Mouse (Mus musculus): Measurements from ENCODE around the gene Ice1. TPM values are rescaled to one million over a fixed set of nuclear protein-coding genes. Genes with fewer than 3 reads are reported as not detected.

Gene Ice1
- polyA plus RNA-seq, 1 experiment from 2014 or later, result 30.9 TPM

GRCm38 (mm10) chr13:70553456-70553855, 84.0 kb downstream of the Ice1 start:
- ATAC-seq (ENCODE audit: insufficient number of reproducible peaks, insufficient read depth, low FRiP score, low TSS enrichment, low read depth), result no peak
- Histone ChIP-seq H3K36me3 (no peaks in the 10 kb centered on the region), H3K4me1 (replicated peaks) (no peaks in the 10 kb centered on the region), H3K9ac (replicated peaks) (no peak overlapping the region), H3K4me3 (replicated peaks) (no peak overlapping the region), H3K27ac (no peak overlapping the region), H3K27me3 (no peaks in the 10 kb centered on the region), H3K4me2 (no peak overlapping the region), H3K9me3 (no peaks in the 10 kb centered on the region)
- 79% methylated on average over 5 of the region's 5 CpGs for WGBS

GRCm38 (mm10) chr13:70547457-70547856, 90.0 kb downstream of the Ice1 start:
- no peak overlapping the region for H3K9ac ChIP-seq (replicated peaks)
- H3K27ac ChIP-seq, result no peak overlapping the region
- WGBS, result 57% methylated on average over 3 of the region's 3 CpGs
- H3K4me2 ChIP-seq, result no peak overlapping the region
- no peak overlapping the region for H3K4me3 ChIP-seq (replicated peaks)
- no peaks in the 10 kb centered on the region for H3K36me3 ChIP-seq
- H3K27me3 ChIP-seq, result no peaks in the 10 kb centered on the region
- no peak for ATAC-seq (ENCODE audit: insufficient number of reproducible peaks, insufficient read depth, low FRiP score, low TSS enrichment, low read depth)
- no peaks in the 10 kb centered on the region for H3K9me3 ChIP-seq
- no peaks in the 10 kb centered on the region for H3K4me1 ChIP-seq (replicated peaks)

- Histone ChIP-seq H3K27ac (no peak overlapping the region), H3K27me3 (no peaks in the 10 kb centered on the region), H3K4me2 (no peak overlapping the region), H3K4me3 (replicated peaks) (no peak overlapping the region), H3K9me3 (no peaks in the 10 kb centered on the region), H3K9ac (replicated peaks) (no peak overlapping the region), H3K4me1 (replicated peaks) (no peaks in the 10 kb centered on the region), H3K36me3 (no peaks in the 10 kb centered on the region)
- no peak for ATAC-seq (ENCODE audit: insufficient number of reproducible peaks, insufficient read depth, low FRiP score, low TSS enrichment, low read depth)
- WGBS, result 5% methylated on average over 1 of the region's 1 CpGs
Observed at GRCm38 (mm10) chr13:70545261-70545660, 92.2 kb downstream of the Ice1 start.

- 72% methylated on average over 1 of the region's 1 CpGs for WGBS
- no peak overlapping the region for H3K4me2 ChIP-seq
Observed at GRCm38 (mm10) chr13:70539842-70540241, 97.6 kb downstream of the Ice1 start.

GRCm38 (mm10) chr13:70533412-70533811, 104.0 kb downstream of the Ice1 start:
- H3K9ac ChIP-seq (replicated peaks), result no peak overlapping the region
- no peak for ATAC-seq (ENCODE audit: insufficient number of reproducible peaks, insufficient read depth, low FRiP score, low TSS enrichment, low read depth)
- H3K27me3 ChIP-seq, result no peaks in the 10 kb centered on the region
- no peaks in the 10 kb centered on the region for H3K4me1 ChIP-seq (replicated peaks)
- H3K27ac ChIP-seq, result no peak overlapping the region
- WGBS, result 84% methylated on average over 5 of the region's 5 CpGs
- no peaks in the 10 kb centered on the region for H3K36me3 ChIP-seq
- no peak overlapping the region for H3K4me3 ChIP-seq (replicated peaks)
- H3K9me3 ChIP-seq, result no peaks in the 10 kb centered on the region
- no peak overlapping the region for H3K4me2 ChIP-seq

More at GRCm38 (mm10) chr13:70539842-70540241, 97.6 kb downstream of the Ice1 start:
- H3K9ac ChIP-seq (replicated peaks), result no peak overlapping the region
- no peak for ATAC-seq (ENCODE audit: insufficient number of reproducible peaks, insufficient read depth, low FRiP score, low TSS enrichment, low read depth)
- no peaks in the 10 kb centered on the region for H3K36me3 ChIP-seq
- H3K27ac ChIP-seq, result no peak overlapping the region
- H3K27me3 ChIP-seq, result no peaks in the 10 kb centered on the region
- H3K4me3 ChIP-seq (replicated peaks), result no peak overlapping the region
- H3K4me1 ChIP-seq (replicated peaks), result no peaks in the 10 kb centered on the region
- H3K9me3 ChIP-seq, result no peaks in the 10 kb centered on the region

GRCm38 (mm10) chr13:70532719-70533118, 104.7 kb downstream of the Ice1 start:
- Histone ChIP-seq H3K4me1 (replicated peaks) (no peaks in the 10 kb centered on the region), H3K36me3 (no peaks in the 10 kb centered on the region), H3K9ac (replicated peaks) (no peak overlapping the region), H3K27me3 (no peaks in the 10 kb centered on the region), H3K27ac (no peak overlapping the region), H3K9me3 (no peaks in the 10 kb centered on the region), H3K4me3 (replicated peaks) (no peak overlapping the region), H3K4me2 (no peak overlapping the region)
- ATAC-seq (ENCODE audit: insufficient number of reproducible peaks, insufficient read depth, low FRiP score, low TSS enrichment, low read depth), result no peak
- 83% methylated on average over 10 of the region's 10 CpGs for WGBS

GRCm38 (mm10) chr13:70517651-70518050, 119.8 kb downstream of the Ice1 start:
- no peaks in the 10 kb centered on the region for H3K36me3 ChIP-seq
- no peaks in the 10 kb centered on the region for H3K4me1 ChIP-seq (replicated peaks)
- H3K27ac ChIP-seq, result no peak overlapping the region
- WGBS, result 65% methylated on average over 2 of the region's 2 CpGs
- no peak overlapping the region for H3K9ac ChIP-seq (replicated peaks)
- H3K27me3 ChIP-seq, result no peaks in the 10 kb centered on the region
- no peak overlapping the region for H3K4me2 ChIP-seq
- no peak for ATAC-seq (ENCODE audit: insufficient number of reproducible peaks, insufficient read depth, low FRiP score, low TSS enrichment, low read depth)
- H3K4me3 ChIP-seq (replicated peaks), result no peak overlapping the region
- H3K9me3 ChIP-seq, result no peaks in the 10 kb centered on the region

GRCm38 (mm10) chr13:70515004-70515403, 122.4 kb downstream of the Ice1 start:
- Histone ChIP-seq H3K4me1 (replicated peaks) (no peaks in the 10 kb centered on the region), H3K4me2 (no peak overlapping the region), H3K27ac (no peak overlapping the region), H3K27me3 (no peaks in the 10 kb centered on the region), H3K36me3 (no peaks in the 10 kb centered on the region), H3K4me3 (replicated peaks) (no peak overlapping the region), H3K9ac (replicated peaks) (no peak overlapping the region), H3K9me3 (no peaks in the 10 kb centered on the region)
- ATAC-seq (ENCODE audit: insufficient number of reproducible peaks, insufficient read depth, low FRiP score, low TSS enrichment, low read depth), result no peak
- 73% methylated on average over 2 of the region's 2 CpGs for WGBS

GRCm38 (mm10) chr13:70510199-70510598, 127.2 kb downstream of the Ice1 start:
- H3K4me1 ChIP-seq (replicated peaks), result no peaks in the 10 kb centered on the region
- no peak overlapping the region for H3K4me3 ChIP-seq (replicated peaks)
- 75% methylated on average over 5 of the region's 5 CpGs for WGBS
- H3K4me2 ChIP-seq, result no peak overlapping the region
- H3K9ac ChIP-seq (replicated peaks), result no peak overlapping the region
- no peak overlapping the region for H3K27ac ChIP-seq
- H3K9me3 ChIP-seq, result no peaks in the 10 kb centered on the region
- no peak for ATAC-seq (ENCODE audit: insufficient number of reproducible peaks, insufficient read depth, low FRiP score, low TSS enrichment, low read depth)
- no peaks in the 10 kb centered on the region for H3K27me3 ChIP-seq
- H3K36me3 ChIP-seq, result no peaks in the 10 kb centered on the region

GRCm38 (mm10) chr13:70509375-70510016, 127.9 kb downstream of the Ice1 start:
- Histone ChIP-seq H3K9ac (replicated peaks) (no peak overlapping the region), H3K4me2 (no peak overlapping the region), H3K4me3 (replicated peaks) (no peak overlapping the region), H3K27me3 (no peaks in the 10 kb centered on the region), H3K27ac (no peak overlapping the region), H3K36me3 (no peaks in the 10 kb centered on the region), H3K4me1 (replicated peaks) (no peaks in the 10 kb centered on the region), H3K9me3 (no peaks in the 10 kb centered on the region)
- WGBS, result 80% methylated on average over 8 of the region's 8 CpGs
- no peak for ATAC-seq (ENCODE audit: insufficient number of reproducible peaks, insufficient read depth, low FRiP score, low TSS enrichment, low read depth)

- no peak overlapping the region for H3K4me3 ChIP-seq (replicated peaks)
- ATAC-seq (ENCODE audit: insufficient number of reproducible peaks, insufficient read depth, low FRiP score, low TSS enrichment, low read depth), result no peak
- H3K4me1 ChIP-seq (replicated peaks), result no peaks in the 10 kb centered on the region
- no peaks in the 10 kb centered on the region for H3K9me3 ChIP-seq
- H3K4me2 ChIP-seq, result no peak overlapping the region
- 63% methylated on average over 5 of the region's 5 CpGs for WGBS
- no peak overlapping the region for H3K9ac ChIP-seq (replicated peaks)
- H3K27ac ChIP-seq, result no peak overlapping the region
- H3K36me3 ChIP-seq, result no peaks in the 10 kb centered on the region
- no peaks in the 10 kb centered on the region for H3K27me3 ChIP-seq
Observed at GRCm38 (mm10) chr13:70508708-70509374, 128.6 kb downstream of the Ice1 start.

Data from limb, embryonic 12.5 days (tissue).